Mouse (Mus musculus) lung, adult 2 months (tissue): Measurements from ENCODE around the gene Rasal2.

Experiments used
- CTCF ChIP-seq: fragments of 200-500 bp; IDR thresholded peaks from 2 replicates; pipeline ENCODE4 v1.5.1; 2011; ENCODE audit warnings: mild to moderate bottlenecking, low read length, control low read depth; ENCODE audit not compliant: insufficient read depth
- POLR2A ChIP-seq: fragments of 200-500 bp; IDR thresholded peaks from 2 replicates; pipeline ENCODE4 v1.6.1; 2011; ENCODE audit warnings: low read depth, mild to moderate bottlenecking, control low read depth, low read length, borderline replicate concordance; ENCODE audit errors: extremely low read depth

DNA sequence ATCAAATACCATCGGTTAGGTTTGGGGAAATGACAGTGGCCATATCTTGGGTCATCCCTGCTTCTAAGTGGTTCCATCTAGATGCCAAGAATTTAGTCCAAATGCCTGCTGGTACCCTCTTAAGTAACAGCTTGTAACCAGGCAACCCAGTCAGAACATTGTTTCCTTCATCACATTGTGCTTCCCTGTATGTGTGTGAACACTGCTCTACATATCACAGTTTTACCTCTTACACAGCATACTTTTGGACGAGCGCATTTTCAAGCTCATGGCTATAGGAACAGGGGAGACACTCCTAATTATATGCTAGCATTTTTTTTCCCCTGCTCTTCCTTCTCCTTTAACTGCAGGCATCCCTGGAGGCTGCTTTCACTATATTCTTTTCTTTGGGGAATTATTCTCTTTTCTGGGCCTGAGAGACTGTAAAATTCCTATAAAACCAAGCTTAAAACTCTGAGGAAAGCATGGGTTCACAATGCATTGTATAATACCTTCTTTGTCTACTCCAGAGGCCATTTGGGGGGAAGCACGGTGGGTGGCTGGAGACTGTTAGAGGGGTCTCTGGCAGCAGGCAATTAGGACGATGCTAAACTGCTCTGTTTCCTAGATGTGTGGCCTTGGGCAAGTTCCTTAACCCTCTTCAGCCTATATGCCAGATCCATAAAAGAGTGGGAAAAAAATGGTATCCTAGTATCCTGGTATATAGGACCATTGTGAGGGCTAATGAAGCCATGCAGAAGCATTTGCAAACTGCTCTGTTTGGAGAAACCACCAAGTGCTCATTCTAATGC lies 40.6 kb upstream of the Rasal2 start:
- TF ChIP-seq POLR2A, result no peak
- TF ChIP-seq CTCF, result no peak
